Mouse (Mus musculus) myocyte (in vitro differentiated cells): ENCODE data around the gene Mylk2. TPM values are rescaled to one million over a fixed set of nuclear protein-coding genes. Genes with fewer than 3 reads are reported as not detected.

Source experiments
- H3K27me3 ChIP-seq: one replicate; pipeline ENCODE4 v1.6.1; 2011; ENCODE audit not compliant: control insufficient read depth, insufficient read depth, insufficient read length
- H3K36me3 ChIP-seq: one replicate; pipeline ENCODE4 v1.6.1; 2011; ENCODE audit not compliant: control insufficient read depth, insufficient read depth
- H3K4me2 ChIP-seq: one replicate; pipeline ENCODE4 v1.6.1; 2011; ENCODE audit warnings: low read depth, control low read depth
- H3K4me3 ChIP-seq: one replicate; pipeline ENCODE4 v1.5.1; 2011; ENCODE audit warnings: mild to moderate bottlenecking, control low read depth, moderate library complexity
- H3K79me2 ChIP-seq: one replicate; pipeline ENCODE4 v1.6.1; 2011; ENCODE audit not compliant: control insufficient read depth, insufficient read depth
- H3ac ChIP-seq: one replicate; pipeline ENCODE4 v1.6.1; 2011; ENCODE audit not compliant: control insufficient read depth, insufficient read length
- CEBPB ChIP-seq: IDR thresholded peaks from 2 replicates; pipeline ENCODE4 v1.6.1; 2011; ENCODE audit warnings: mild to moderate bottlenecking, moderate library complexity; ENCODE audit not compliant: poor library complexity, insufficient read depth, severe bottlenecking
- E2F4 ChIP-seq: IDR thresholded peaks from one replicate; pipeline ENCODE4 v1.6.1; 2011; ENCODE audit warnings: mild to moderate bottlenecking, control low read depth, moderate library complexity; ENCODE audit not compliant: insufficient read depth
- MAX ChIP-seq: IDR thresholded peaks from one replicate; pipeline ENCODE4 v1.6.1; 2011; ENCODE audit warnings: low read depth, mild to moderate bottlenecking, control low read depth
- MYOD1 ChIP-seq, 3 experiments: IDR thresholded peaks; one replicate each; pipeline ENCODE4 v1.6.1; 2011; ENCODE audit warnings: control low read depth in 2 of 3, low read depth in 2 of 3, mild to moderate bottlenecking in 2 of 3, moderate library complexity in 1 of 3; ENCODE audit not compliant: insufficient read length in 2 of 3, control insufficient read depth in 1 of 3
- MYOG ChIP-seq, 3 experiments: IDR thresholded peaks; one replicate each; pipeline ENCODE4 v1.6.1; 2011; ENCODE audit warnings: control low read depth in 2 of 3, low read depth in 2 of 3, mild to moderate bottlenecking in 2 of 3; ENCODE audit not compliant: insufficient read length in 2 of 3, control insufficient read depth in 1 of 3, insufficient read depth in 1 of 3
- POLR2A ChIP-seq: IDR thresholded peaks from one replicate; pipeline ENCODE4 v1.6.1; 2011; ENCODE audit warnings: low read depth, mild to moderate bottlenecking, control low read depth, moderate library complexity; ENCODE audit not compliant: insufficient read length
- POLR2AphosphoS2 ChIP-seq: IDR thresholded peaks from one replicate; pipeline ENCODE4 v1.6.1; 2011; ENCODE audit warnings: low read depth, control low read depth; ENCODE audit not compliant: insufficient read length
- REST ChIP-seq: IDR thresholded peaks from one replicate; pipeline ENCODE4 v1.6.1; 2011; ENCODE audit warnings: mild to moderate bottlenecking, control low read depth, moderate library complexity; ENCODE audit not compliant: insufficient read depth, insufficient read length
- SRF ChIP-seq: IDR thresholded peaks from one replicate; pipeline ENCODE4 v1.6.1; 2011; ENCODE audit warnings: low read depth; ENCODE audit not compliant: control insufficient read depth, insufficient read length
- TCF12 ChIP-seq: IDR thresholded peaks from one replicate; pipeline ENCODE4 v1.6.1; 2011; ENCODE audit warnings: mild to moderate bottlenecking, control low read depth; ENCODE audit not compliant: poor library complexity, insufficient read depth, severe bottlenecking
- TCF3 ChIP-seq: IDR thresholded peaks from one replicate; pipeline ENCODE4 v1.6.1; 2011; ENCODE audit warnings: low read depth, control low read depth; ENCODE audit not compliant: insufficient read length
- USF1 ChIP-seq: IDR thresholded peaks from one replicate; pipeline ENCODE4 v1.6.1; 2011; ENCODE audit warnings: low read depth, mild to moderate bottlenecking, control low read depth, moderate library complexity
- polyA plus RNA-seq: library from polyadenylated mRNA; unstranded; fragments of >200 nt; fragmentation: generic; extraction: Trizol; gene quantifications from one replicate; pipeline ENCODE4 v1.2.1, GENCODE M21; 2012; ENCODE audit warnings: missing spikeins

Mylk2 gene
- polyA plus RNA-seq, 1 experiment = 8.2 TPM

GRCm38 (mm10) chr2:152911432-152911831, 280 bp downstream of the Mylk2 start:
- Histone ChIP-seq H3ac (no peak overlapping the region), H3K79me2 (no peaks in the 10 kb centered on the region), H3K27me3 (no peaks in the 10 kb centered on the region), H3K4me2 (peak overlapping the region; percentile 63), H3K4me3 (peak overlapping the region; percentile 4), H3K36me3 (no peaks in the 10 kb centered on the region)
- peak in 1 of 3 experiments; percentile 35 for TF ChIP-seq MYOG (IDR thresholded peaks at IDR 0.05; ENCODE audit: control insufficient read depth in 1 of 3, insufficient read depth in 1 of 3, insufficient read length in 2 of 3, low read depth in 2 of 3)
- peak in 2 of 3 experiments; percentile 25 to 53 for TF ChIP-seq MYOD1 (IDR thresholded peaks at IDR 0.05; ENCODE audit: control insufficient read depth in 1 of 3, insufficient read length in 2 of 3, low read depth in 2 of 3)
- no peak for TF ChIP-seq POLR2AphosphoS2

GRCm38 (mm10) chr2:152913471-152913870, 2.3 kb downstream of the Mylk2 start:
- Histone ChIP-seq H3K4me3 (no peak overlapping the region), H3K27me3 (no peaks in the 10 kb centered on the region), H3ac (no peak overlapping the region), H3K79me2 (no peaks in the 10 kb centered on the region), H3K36me3 (no peaks in the 10 kb centered on the region), H3K4me2 (peak overlapping the region; percentile 88)
- TF ChIP-seq TCF3 (no peak), POLR2A (no peak), E2F4 (no peak), TCF12 (no peak), MAX (no peak)

- Histone ChIP-seq H3K4me3 (no peak overlapping the region), H3K27me3 (no peaks in the 10 kb centered on the region)
Measured at GRCm38 (mm10) chr2:152914310-152915120, 3.4 kb downstream of the Mylk2 start.

GRCm38 (mm10) chr2:152915453-152915852, 4.3 kb downstream of the Mylk2 start:
- Histone ChIP-seq H3K4me3 (no peak overlapping the region), H3ac (no peak overlapping the region), H3K27me3 (no peaks in the 10 kb centered on the region)

More at GRCm38 (mm10) chr2:152914310-152915120, 3.4 kb downstream of the Mylk2 start:
- no peak overlapping the region for H3ac ChIP-seq
- H3K36me3 ChIP-seq = no peaks in the 10 kb centered on the region
- TF ChIP-seq TCF12 (no peak), E2F4 (no peak), MYOG (IDR thresholded peaks at IDR 0.05; ENCODE audit: control insufficient read depth in 1 of 3, insufficient read depth in 1 of 3, insufficient read length in 2 of 3, low read depth in 2 of 3) (peak in 1 of 3 experiments; percentile 9)
- H3K79me2 ChIP-seq = no peaks in the 10 kb centered on the region
- H3K4me2 ChIP-seq = peak overlapping the region; percentile 88

DNA sequence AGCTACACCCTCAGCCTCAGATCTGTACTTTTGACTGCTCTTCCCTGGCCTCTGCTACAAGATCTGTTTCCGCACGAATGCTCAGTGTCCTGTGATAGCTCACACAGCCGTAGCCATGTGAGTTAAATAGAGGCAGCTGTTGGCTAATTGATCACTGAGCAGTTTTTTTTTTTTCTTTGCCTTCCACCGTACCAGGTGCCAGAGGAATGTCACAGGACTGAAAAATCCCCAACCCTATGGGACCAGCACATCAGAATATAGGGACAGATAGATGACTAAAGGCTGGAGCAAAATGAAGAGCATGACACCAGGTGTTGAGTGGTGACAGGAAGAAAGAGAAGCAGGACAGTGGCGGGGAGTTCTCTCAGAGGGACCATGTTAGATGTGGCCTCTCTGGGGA, 5.0 kb downstream of the Mylk2 start:
- Histone ChIP-seq H3K36me3 (no peaks in the 10 kb centered on the region), H3K79me2 (no peaks in the 10 kb centered on the region), H3K27me3 (no peaks in the 10 kb centered on the region), H3K4me3 (no peak overlapping the region), H3K4me2 (no peak overlapping the region), H3ac (no peak overlapping the region)
- TF ChIP-seq CEBPB (no peak), POLR2AphosphoS2 (no peak), TCF3 (no peak), MYOG (IDR thresholded peaks at IDR 0.05; ENCODE audit: control insufficient read depth in 1 of 3, insufficient read depth in 1 of 3, insufficient read length in 2 of 3, low read depth in 2 of 3) (no peak), POLR2A (no peak), TCF12 (no peak), USF1 (no peak), E2F4 (no peak), MAX (no peak), SRF (no peak), MYOD1 (IDR thresholded peaks at IDR 0.05; ENCODE audit: control insufficient read depth in 1 of 3, insufficient read length in 2 of 3, low read depth in 2 of 3) (no peak), REST (no peak)

More at GRCm38 (mm10) chr2:152915453-152915852, 4.3 kb downstream of the Mylk2 start:
- no peaks in the 10 kb centered on the region for H3K36me3 ChIP-seq
- H3K4me2 ChIP-seq = no peak overlapping the region
- no peaks in the 10 kb centered on the region for H3K79me2 ChIP-seq
- no peak for TF ChIP-seq CEBPB
- no peak for TF ChIP-seq TCF12
- TF ChIP-seq POLR2A = no peak
- TF ChIP-seq POLR2AphosphoS2 = no peak
- no peak for TF ChIP-seq SRF
- TF ChIP-seq REST = no peak
- no peak for TF ChIP-seq E2F4
- no peak for TF ChIP-seq USF1
- no peak for TF ChIP-seq MYOG (IDR thresholded peaks at IDR 0.05; ENCODE audit: control insufficient read depth in 1 of 3, insufficient read depth in 1 of 3, insufficient read length in 2 of 3, low read depth in 2 of 3)
